Mouse (Mus musculus) spleen, adult 2 months (tissue): ENCODE measurements around the gene Capn7. TPM values are rescaled to one million over a fixed set of nuclear protein-coding genes. Genes with fewer than 3 reads are reported as not detected.

ENCODE experiments used
- DNase-seq, 2 experiments: peaks; one replicate each; pipeline versions ENCODE4 v3.0.0 to v3.0.0-alpha.2; 2012 to 2021; ENCODE audit warnings: low spot score in 2 of 2, low read depth in 1 of 2
- H3K27ac ChIP-seq: fragments of 200-500 bp; 2 replicates; pipeline ENCODE4 v1.5.1; 2012; ENCODE audit warnings: low read length, inconsistent platforms; ENCODE audit not compliant: insufficient read depth
- H3K27me3 ChIP-seq: fragments of 200-500 bp; 2 replicates; pipeline ENCODE4 v1.6.1; 2012; ENCODE audit warnings: mild to moderate bottlenecking, moderate library complexity, low read length, inconsistent platforms; ENCODE audit not compliant: control insufficient read depth, insufficient read depth
- H3K36me3 ChIP-seq: fragments of 200-500 bp; 2 replicates; pipeline ENCODE4 v1.6.1; 2012; ENCODE audit warnings: mild to moderate bottlenecking, low read length, inconsistent platforms; ENCODE audit not compliant: control insufficient read depth, insufficient read depth
- H3K4me1 ChIP-seq: fragments of 200-500 bp; 2 replicates; pipeline ENCODE4 v1.6.1; 2011; ENCODE audit warnings: inconsistent platforms; ENCODE audit not compliant: control insufficient read depth, insufficient read depth, insufficient read length
- H3K4me3 ChIP-seq: fragments of 200-500 bp; 2 replicates; pipeline ENCODE4 v1.5.1; 2011; ENCODE audit warnings: mild to moderate bottlenecking, inconsistent platforms; ENCODE audit not compliant: insufficient read depth, insufficient read length; ENCODE audit errors: extremely low read depth
- CTCF ChIP-seq: fragments of 200-500 bp; IDR thresholded peaks from 2 replicates; pipeline ENCODE4 v1.5.1; 2011; ENCODE audit warnings: mild to moderate bottlenecking, inconsistent platforms; ENCODE audit not compliant: insufficient read depth, insufficient read length, insufficient replicate concordance; ENCODE audit errors: extremely low read depth
- POLR2A ChIP-seq: fragments of 200-500 bp; IDR thresholded peaks from 2 replicates; pipeline ENCODE4 v1.6.1; 2011; ENCODE audit warnings: low read depth, low read length, inconsistent platforms
- WGBS: fragments of 180-500 bp; shearing (Covaris S2); methylation state at CpG from one replicate; pipeline ENCODE4 v1.1.7; 2018; 5-methylcytosine and 5-hydroxymethylcytosine counted together
- polyA plus RNA-seq: library from polyadenylated mRNA; depleted of rRNA; stranded (reverse); fragments of >200 nt; gene quantifications from 2 replicates; pipeline ENCODE4 v1.2.3, GENCODE M21; 2012

Gene Capn7
- polyA plus RNA-seq, 1 experiment, result 7.8 TPM

- Histone ChIP-seq H3K36me3 (no peaks in the 10 kb centered on the region), H3K4me3 (no peak overlapping the region), H3K27me3 (no peaks in the 10 kb centered on the region), H3K27ac (no peak overlapping the region), H3K4me1 (peaks cover 3% of the 10 kb centered on the region; the same call in 1 of the 2 replicates)
- TF ChIP-seq POLR2A (no peak), CTCF (no peak)
- DNase-seq, result no peak
- 67% methylated on average over 4 of the region's 4 CpGs for WGBS
Measured at GRCm38 (mm10) chr14:31327681-31328080, 8.8 kb upstream of the Capn7 start.

DNA sequence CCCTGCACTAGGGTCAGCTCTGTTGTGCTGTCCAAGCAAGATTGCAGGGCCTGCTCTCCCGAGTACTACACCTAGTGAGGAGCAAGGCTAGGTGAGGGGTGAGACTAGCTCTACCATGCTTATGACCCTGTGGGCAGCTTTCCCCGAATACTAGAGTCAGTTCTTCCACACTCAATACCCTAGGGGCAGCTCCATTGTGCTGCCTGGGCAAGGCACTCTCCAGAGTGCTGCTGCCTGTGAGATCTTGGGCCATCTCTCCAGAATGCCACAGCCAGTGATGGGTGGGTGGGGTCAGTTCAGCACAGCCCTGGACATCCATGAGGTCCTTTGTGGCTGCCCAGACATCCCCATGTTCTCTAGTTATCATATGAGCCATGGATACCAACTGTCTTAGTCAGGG, 6.7 kb upstream of the Capn7 start:
- WGBS, result 73% methylated on average over 2 of the region's 2 CpGs
- no peak for DNase-seq
- no peak overlapping the region for H3K27ac ChIP-seq
- H3K4me3 ChIP-seq, result no peak overlapping the region
- no peaks in the 10 kb centered on the region for H3K4me1 ChIP-seq
- H3K36me3 ChIP-seq, result no peaks in the 10 kb centered on the region
- no peaks in the 10 kb centered on the region for H3K27me3 ChIP-seq
- TF ChIP-seq CTCF (no peak), POLR2A (no peak)

GRCm38 (mm10) chr14:31330957-31331356, 5.5 kb upstream of the Capn7 start:
- no peaks in the 10 kb centered on the region for H3K36me3 ChIP-seq
- H3K4me1 ChIP-seq, result no peaks in the 10 kb centered on the region
- no peak for DNase-seq
- no peak overlapping the region for H3K27ac ChIP-seq
- TF ChIP-seq POLR2A (no peak), CTCF (no peak)
- H3K4me3 ChIP-seq, result no peak overlapping the region
- H3K27me3 ChIP-seq, result no peaks in the 10 kb centered on the region
- 85% methylated on average over 4 of the region's 4 CpGs for WGBS

DNA sequence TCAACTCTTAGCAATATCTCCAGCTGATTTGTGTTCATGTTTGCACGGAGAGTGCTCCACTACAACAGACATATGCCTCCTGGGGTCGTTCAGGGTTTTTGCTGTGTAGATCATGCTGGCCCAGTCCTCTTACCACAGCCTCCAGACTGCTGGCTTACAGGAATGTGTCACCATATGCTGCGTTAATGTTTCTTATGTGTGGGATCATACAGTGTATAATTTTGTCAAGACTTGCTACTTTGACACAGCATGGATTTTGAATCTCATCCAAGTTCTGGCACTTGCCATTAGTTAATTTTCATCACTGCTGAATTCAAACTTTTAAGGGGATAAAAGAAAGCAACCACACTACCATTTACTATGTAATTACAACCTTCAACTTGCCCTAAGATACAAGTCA, 673 bp upstream of the Capn7 start:
- no peak for TF ChIP-seq POLR2A
- no peak for TF ChIP-seq CTCF
- DNase-seq, result no peak
- H3K27ac ChIP-seq, result no peak overlapping the region
- peaks cover 4% of the 10 kb centered on the region; the same call in 1 of the 2 replicates for H3K36me3 ChIP-seq
- no peaks in the 10 kb centered on the region for H3K27me3 ChIP-seq
- peaks cover 2% of the 10 kb centered on the region for H3K4me1 ChIP-seq
- WGBS, result 61% methylated on average over 3 of the region's 3 CpGs
- no peak overlapping the region for H3K4me3 ChIP-seq

GRCm38 (mm10) chr14:31337406-31337805, 968 bp downstream of the Capn7 start:
- 4% methylated on average over 7 of the region's 7 CpGs for WGBS
- Histone ChIP-seq H3K4me3 (peak overlapping the region; percentile 96), H3K36me3 (peaks cover 4% of the 10 kb centered on the region; the same call in 1 of the 2 replicates), H3K4me1 (peaks cover 2% of the 10 kb centered on the region), H3K27ac (no peak overlapping the region), H3K27me3 (no peaks in the 10 kb centered on the region)
- TF ChIP-seq POLR2A (no peak), CTCF (no peak)
- no peak for DNase-seq

- Histone ChIP-seq H3K4me1 (peaks cover 2% of the 10 kb centered on the region), H3K27ac (no peak overlapping the region), H3K36me3 (peaks cover 4% of the 10 kb centered on the region; the same call in 1 of the 2 replicates), H3K27me3 (no peaks in the 10 kb centered on the region), H3K4me3 (no peak overlapping the region)
- TF ChIP-seq POLR2A (no peak), CTCF (no peak)
- no peak for DNase-seq
Measured at GRCm38 (mm10) chr14:31337947-31338346, 1.5 kb downstream of the Capn7 start.

DNA sequence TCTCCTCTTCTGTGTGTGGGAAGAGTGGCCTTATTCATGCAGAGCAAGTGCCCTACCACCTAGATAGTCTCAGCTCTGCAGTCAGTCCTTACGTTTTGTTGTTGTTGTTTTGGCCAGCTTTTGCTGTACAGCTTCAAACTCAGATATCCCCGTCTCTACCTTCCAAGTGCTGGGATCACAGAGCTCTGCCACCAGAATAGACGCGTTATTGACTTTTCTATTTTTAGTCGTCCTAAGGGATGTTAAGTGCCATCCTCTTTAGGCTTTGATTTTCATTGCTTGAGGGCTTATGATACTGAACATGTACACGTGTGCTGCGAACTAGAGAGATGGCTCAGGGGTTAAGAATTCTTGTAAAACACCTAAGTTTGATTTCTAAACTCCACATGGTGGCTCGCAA, 6.8 kb downstream of the Capn7 start:
- WGBS, result 92% methylated on average over 8 of the region's 8 CpGs
- Histone ChIP-seq H3K27me3 (no peaks in the 10 kb centered on the region), H3K4me3 (no peak overlapping the region), H3K4me1 (no peaks in the 10 kb centered on the region), H3K27ac (no peak overlapping the region), H3K36me3 (peaks cover 20% of the 10 kb centered on the region)
- DNase-seq, result no peak
- TF ChIP-seq POLR2A (no peak), CTCF (no peak)

- no peaks in the 10 kb centered on the region for H3K4me1 ChIP-seq
- no peak for DNase-seq
- H3K27ac ChIP-seq, result no peak overlapping the region
- no peak overlapping the region for H3K4me3 ChIP-seq
- 85% methylated on average over 1 of the region's 1 CpGs for WGBS
- peaks cover 23% of the 10 kb centered on the region for H3K36me3 ChIP-seq
- H3K27me3 ChIP-seq, result no peaks in the 10 kb centered on the region
- TF ChIP-seq POLR2A, result no peak
- TF ChIP-seq CTCF, result no peak
Measured at GRCm38 (mm10) chr14:31345367-31345766, 8.9 kb downstream of the Capn7 start.
